Mouse (Mus musculus) kidney, adult 2 months (tissue): ENCODE measurements around the gene 4921517D22Rik.

Experiments used
- CTCF ChIP-seq: fragments of 200-500 bp; conservative IDR thresholded peaks from 2 replicates; pipeline ENCODE4 v1.5.1; 2011; ENCODE audit warnings: low read depth, mild to moderate bottlenecking, control low read depth, low read length, moderate library complexity, mixed read lengths; ENCODE audit not compliant: insufficient read depth, insufficient read length
- POLR2A ChIP-seq: fragments of 200-500 bp; IDR thresholded peaks from one replicate; pipeline ENCODE4 v1.6.1; 2011; ENCODE audit warnings: low read depth, low read length, control low read depth

DNA sequence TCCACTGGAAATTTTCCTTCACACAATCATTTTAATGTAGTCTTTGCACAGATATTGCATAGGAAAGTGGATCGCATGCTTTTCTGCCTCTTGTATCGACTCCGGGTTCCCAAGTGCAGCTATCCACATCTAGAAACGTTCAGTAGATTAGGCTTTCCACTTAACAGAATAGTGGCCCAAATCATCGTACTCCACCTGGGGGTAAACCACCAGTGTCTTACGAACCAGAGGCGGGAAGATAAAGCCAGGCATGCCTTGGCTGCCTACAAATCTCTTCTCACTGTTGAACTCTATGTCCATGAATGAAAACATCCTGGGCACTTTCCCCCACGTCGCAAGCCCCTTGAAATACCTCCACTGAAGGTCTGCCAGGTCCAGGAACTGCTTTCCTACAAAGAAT, 4.6 kb downstream of the 4921517D22Rik start:
- no peak for TF ChIP-seq CTCF
- TF ChIP-seq POLR2A: no peak
